Mouse (Mus musculus) testis, postnatal 10 days (tissue): ENCODE data around the gene Rps16.
"Not testable (repeated sequence)": the region's sequence is repeated elsewhere in the genome, so short reads cannot be mapped to it uniquely, and the experiment has no call there.

Experiments used
- DNase-seq: peaks from one replicate; pipeline ENCODE4 v3.0.0; 2021; ENCODE audit warnings: low spot score

Rps16 gene

GRCm38 (mm10) chr7:28373891-28374495 lies 23.5 kb downstream of the Rps16 start:
- no peak for DNase-seq

DNA sequence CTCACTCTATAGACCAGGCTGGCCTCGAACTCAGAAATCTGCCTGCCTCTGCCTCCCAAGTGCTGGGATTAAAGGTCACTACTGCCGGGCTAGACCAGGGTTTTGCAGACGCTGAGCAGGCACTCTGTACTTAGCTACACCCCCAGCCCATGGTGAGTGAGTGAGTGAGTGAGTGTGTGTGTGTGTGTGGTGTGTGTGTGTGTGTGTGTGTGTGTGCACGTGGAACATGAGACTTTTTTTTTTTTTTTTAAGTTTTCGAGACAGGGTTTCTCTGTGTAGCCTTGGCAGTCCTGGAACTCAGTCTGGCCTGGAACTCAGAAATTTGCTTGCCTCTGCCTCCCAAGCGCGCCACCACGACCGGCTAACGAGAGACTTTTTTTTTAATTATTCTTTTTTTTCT lies 24.2 kb downstream of the Rps16 start:
- no peak for DNase-seq

- DNase-seq: peak; percentile 94
Measured at GRCm38 (mm10) chr7:28375176-28375921, 24.9 kb downstream of the Rps16 start.

- peak; percentile 83 for DNase-seq
Measured at GRCm38 (mm10) chr7:28376011-28376771, 25.7 kb downstream of the Rps16 start.

DNA sequence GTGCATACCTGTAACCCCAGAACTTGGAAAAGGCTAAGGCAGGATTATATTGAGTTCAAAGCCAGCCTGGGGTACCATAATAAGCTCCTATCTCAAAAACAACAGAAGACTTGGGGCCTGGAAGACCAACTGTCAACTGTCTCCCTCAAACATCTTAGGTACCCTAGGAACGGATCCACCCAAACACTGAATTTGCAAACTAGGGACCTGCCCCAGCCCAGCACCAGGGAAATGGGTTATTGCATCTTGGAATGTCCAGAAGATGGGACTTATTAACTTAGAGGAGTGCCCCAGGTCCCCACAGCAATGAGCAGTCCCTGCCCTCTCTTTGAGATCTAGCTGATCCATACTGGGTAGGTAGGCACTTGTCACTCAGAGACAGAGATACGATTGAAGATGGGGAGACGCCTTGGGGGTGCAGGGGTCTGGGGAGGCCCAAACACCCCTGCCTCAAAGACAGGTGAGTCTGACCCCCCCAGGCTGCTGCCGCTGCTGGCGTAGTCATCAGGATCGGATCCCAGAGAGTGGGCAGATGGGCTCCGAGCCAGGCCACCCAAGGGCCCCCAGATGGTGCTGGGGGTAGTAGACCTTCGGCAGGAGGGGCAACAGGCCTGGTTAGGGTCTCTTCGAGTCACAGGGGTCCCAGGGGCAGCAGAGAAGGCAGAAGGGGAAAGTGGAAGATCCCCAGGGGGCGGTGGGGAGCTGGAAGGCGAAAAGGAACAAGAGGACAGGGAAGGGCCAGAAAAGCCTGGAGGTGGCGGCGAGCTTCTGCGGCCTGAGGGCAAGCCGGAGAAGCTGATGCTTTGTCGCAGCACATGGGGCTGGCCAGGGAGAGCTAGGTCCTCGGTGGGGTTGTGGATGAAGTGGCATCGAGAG lies 27.0 kb downstream of the Rps16 start:
- peak; percentile 65 for DNase-seq

- peak; percentile 74 for DNase-seq
Measured at GRCm38 (mm10) chr7:28378066-28378690, 27.7 kb downstream of the Rps16 start.

- peak; percentile 97 for DNase-seq
Measured at GRCm38 (mm10) chr7:28378769-28379651, 28.6 kb downstream of the Rps16 start.

DNA sequence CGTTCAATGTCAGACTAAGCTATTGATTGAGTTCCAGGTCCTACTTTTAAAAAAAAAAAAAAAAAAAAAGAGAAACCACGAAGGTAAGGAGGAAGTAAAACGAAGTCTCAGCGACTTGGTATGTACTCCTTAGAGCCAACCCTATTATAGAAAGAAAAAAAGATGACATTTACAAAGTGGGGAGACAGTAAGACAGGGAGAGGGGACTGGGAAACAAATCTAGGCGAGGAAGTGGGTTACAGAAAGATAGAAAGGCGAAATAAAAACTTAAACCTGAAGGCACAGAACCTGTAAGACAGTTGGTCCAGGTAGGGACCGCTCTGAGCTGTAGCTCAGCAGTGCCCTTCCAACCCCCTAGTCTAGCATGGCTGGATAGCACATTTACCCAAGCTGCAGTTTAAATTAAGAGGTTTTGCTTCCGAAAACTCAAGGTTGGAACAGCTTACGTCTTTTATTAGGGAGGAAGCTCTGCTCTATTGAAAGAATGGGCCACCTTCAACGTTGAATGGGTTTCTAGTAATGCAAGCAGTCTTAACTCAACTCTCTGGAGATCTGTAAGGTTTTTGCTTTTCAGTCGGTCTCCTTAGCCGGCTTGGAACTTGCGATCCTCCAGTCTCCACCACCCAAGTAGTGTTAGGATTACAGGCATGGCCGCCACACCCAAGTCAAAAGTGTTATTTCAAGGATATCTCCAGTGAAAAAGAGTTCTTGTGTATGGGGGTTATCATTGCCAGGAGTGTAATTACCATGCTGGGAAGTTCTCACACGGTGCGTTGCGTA lies 30.0 kb downstream of the Rps16 start, which contains the start of gene Zfp36:
TSS of gene Zfp36 (minus strand) at position 17 of the 780 bp plus-strand sequence.
- DNase-seq: no peak

GRCm38 (mm10) chr7:28381017-28381790 lies 30.8 kb downstream of the Rps16 start:
- DNase-seq: peak; percentile 76

DNA sequence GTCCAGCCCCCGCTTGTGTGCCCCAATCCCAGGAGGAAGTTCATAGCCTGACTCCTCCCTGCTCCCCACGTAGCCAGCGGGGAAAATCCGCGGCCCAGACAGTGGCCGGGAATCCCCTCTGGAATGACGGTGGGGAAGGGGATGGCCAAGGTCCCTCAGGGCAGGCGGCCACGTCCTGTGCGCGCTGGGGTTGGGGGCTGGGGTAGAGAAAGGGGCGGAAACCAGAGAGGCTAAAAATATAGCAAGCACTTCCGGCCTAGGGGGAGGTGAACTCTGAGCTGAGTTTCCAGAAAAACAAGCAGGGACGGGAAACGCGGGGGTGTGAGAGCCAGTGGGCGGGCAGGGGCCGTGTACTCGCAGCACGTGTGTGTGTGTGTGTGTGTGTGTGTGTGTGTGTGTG lies 31.5 kb downstream of the Rps16 start:
- DNase-seq: peak; percentile 88

DNA sequence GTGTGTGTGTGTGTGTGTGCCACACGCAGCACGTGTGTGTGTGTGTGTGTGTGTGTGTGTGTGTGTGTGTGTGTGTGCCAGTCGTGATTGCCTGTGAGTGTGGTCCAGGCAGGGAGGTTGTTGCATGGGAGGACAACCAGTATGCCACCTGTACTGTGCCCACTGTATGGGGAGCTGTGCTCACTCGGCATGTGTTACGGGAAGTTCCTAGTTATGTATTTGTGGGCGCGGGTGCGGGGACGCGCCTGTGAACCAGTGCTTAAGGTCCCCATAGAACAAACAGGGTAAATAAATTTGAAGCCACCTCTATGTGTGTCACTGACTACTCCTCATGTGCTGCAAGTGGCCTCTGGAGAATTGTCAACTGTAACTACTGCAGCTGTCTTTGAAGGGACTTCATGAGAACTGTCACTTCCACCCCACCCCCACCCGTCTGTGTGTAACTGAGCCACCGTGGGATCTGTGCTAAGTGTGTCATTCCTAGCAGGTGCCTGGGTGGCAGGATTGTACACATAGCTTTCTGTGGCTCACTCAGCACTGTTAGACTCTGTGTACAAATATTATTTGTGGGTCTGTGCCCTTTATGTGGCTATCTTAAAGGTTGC lies 32.0 kb downstream of the Rps16 start:
- DNase-seq: no peak

DNA sequence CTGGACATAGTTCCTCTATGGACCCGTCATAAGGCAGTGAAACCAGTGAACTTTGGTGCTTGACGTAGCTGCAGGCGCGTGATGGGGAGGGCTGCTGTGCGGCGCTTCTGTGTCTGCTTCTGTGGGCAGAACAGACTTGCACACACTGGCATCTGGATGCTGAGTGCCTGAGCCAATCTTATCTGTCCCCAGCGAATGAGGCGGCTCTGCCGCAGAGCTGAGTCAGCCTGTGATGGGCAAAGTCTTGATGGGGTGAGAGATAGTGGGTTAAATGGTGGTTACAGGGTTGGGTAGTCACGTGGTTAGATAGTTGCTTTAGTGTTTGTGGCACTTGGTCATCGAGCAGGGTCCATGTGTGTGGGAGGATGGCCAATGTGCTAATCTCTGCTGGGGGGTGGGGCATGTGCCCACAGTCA lies 32.5 kb downstream of the Rps16 start:
- no peak for DNase-seq

DNA sequence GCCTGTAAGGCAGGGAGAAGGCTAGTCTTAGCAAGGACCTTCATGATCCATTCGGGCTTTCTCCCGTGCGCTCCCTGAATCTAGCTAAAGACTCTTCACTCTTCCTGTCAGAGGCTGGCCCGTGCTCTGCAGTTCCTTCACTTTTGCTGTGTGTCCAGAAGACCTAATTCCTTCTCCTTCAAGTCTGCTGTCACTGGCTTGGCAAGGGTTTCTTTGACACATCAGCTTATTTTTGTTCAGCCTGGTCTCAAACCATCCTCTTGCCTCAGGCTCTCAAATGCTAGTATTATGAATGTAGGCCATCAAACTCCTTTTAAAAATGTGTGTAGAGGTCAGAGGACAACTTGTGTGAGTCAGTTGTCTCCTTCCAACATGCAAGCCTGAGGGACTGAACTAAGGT lies 33.2 kb downstream of the Rps16 start:
- DNase-seq: no peak

GRCm38 (mm10) chr7:28384162-28384561 lies 33.7 kb downstream of the Rps16 start:
- no peak for DNase-seq

- DNase-seq: no peak
Measured at GRCm38 (mm10) chr7:28385196-28385595, 34.7 kb downstream of the Rps16 start.

GRCm38 (mm10) chr7:28386007-28386406 lies 35.6 kb downstream of the Rps16 start:
- no peak for DNase-seq

DNA sequence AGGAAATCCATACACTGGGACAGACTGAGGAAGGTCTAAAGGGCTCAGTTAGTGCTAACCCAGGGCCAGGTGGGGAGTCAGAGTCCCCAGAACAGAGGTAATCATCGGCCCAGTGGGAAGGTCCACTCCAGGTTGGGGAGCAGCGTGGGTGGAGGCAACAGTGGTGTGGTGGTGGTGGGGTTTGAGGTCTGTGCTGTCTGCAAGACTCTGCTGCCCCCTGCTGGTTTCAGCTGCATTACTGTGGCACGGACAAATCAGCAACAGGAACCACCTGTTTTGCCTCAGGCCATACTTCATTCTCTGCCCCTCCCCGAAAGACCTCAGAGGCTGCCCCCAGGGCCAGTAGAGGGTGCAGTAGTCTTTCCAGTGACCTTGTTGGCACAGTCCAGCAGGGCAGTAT lies 36.0 kb downstream of the Rps16 start:
- peak; percentile 94 for DNase-seq

DNA sequence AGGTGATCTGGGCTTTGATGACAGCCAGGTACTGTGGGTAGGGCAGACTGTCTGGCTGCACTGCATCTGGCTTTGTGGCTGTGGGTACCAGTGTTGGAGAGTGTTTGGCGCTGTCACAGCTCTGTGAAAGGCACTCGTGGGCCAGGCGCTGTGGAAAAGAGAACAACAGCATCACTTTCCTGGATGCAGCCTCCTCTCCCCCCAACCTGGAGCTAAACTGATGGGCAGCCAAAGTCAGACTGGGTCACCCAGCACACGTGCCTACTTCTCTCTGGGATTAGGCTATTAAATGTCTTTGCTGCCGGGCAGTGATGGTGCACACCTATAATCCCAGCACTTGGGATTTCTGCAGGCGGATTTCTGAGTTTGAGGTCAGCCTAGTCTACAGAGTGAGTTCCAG lies 36.4 kb downstream of the Rps16 start:
- not testable (repeated sequence) for DNase-seq
